Comparison of ENCODE assay signal across 25 mouse cellular contexts in the genomic region with DNA sequence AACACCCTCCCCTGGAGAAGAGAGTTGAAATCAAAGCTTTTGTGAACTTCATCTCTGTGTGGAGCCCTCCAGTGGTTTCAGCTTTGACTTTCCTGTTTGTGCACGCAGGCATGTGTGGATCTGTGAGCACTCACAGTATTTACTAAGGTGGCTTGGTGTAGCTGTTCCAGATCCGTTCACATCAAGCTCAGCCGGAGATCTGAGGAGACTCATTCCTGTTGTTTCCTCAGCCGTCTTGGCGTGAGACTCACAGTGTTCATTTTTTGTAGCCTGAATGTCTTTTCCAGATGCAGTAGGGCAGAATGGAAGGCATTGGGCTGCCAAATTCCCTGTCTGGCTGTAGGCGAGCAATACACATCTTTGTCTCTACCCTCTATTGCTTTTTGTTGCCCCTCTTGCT.
DNase-seq lines count a peak whose midpoint lies in the region; ATAC-seq and TF ChIP-seq lines count a peak whose summit lies in the region.
"Had no signal": no experiment of that assay in that cellular context is flagged by ENCODE, and none has a peak within 500 bp of the region (broad histone marks: within the 10 kb centered on the region; RNA-seq: fewer than 3 reads in every experiment).

No protein-coding gene starts in this region.

- no peak overlapping the region for H3K9ac ChIP-seq in midbrain, postnatal 0 days (replicated peaks; ENCODE audit: low read length, poor library complexity, severe bottlenecking)
- H3K9ac ChIP-seq in midbrain, embryonic 13.5 days (replicated peaks), result no peak overlapping the region
- no peak overlapping the region for H3K9ac ChIP-seq in intestine, postnatal 0 days (ENCODE audit: low read depth, low read length)
- H3K9ac ChIP-seq: embryonic facial prominence, embryonic 15.5 days; forebrain, embryonic 12.5 days; forebrain, postnatal 0 days; heart, embryonic 15.5 days; hindbrain, embryonic 14.5 days; limb, embryonic 13.5 days; midbrain, embryonic 15.5 days had no signal

- 0 out of 2 replicates have a peak, but pooled peaks have one; percentile 3 for TF ChIP-seq CTCF in midbrain, postnatal 0 days (IDR thresholded peaks at IDR 0.05)
- no peak for TF ChIP-seq CTCF in intestine, postnatal 0 days (IDR thresholded peaks at IDR 0.05; ENCODE audit: low read depth)

- DNase-seq in heart, adult 11 months, result peak; percentile 97
- no peak for DNase-seq in heart, postnatal 10 days
- DNase-seq in kidney, adult 9 months, result peak; percentile 11
- DNase-seq in kidney, postnatal 36 days, result no peak
- DNase-seq in midbrain, postnatal 0 days (ENCODE audit: low spot score), result no peak
- DNase-seq in adrenal gland, postnatal 25 days, result no peak
- DNase-seq: cerebellum, adult 8-10 months; cerebellum, postnatal 25 days; forebrain, postnatal 0 days; kidney, adult 18-20 months; kidney, postnatal 4 days; right cerebral cortex, postnatal 25 days; spleen, adult 18-20 months; thymus, adult 18-20 months; thymus, postnatal 25 days had no signal

- H3K4me2 ChIP-seq in midbrain, postnatal 0 days (ENCODE audit: low read depth, low read length, poor library complexity, severe bottlenecking), result no peak overlapping the region
- H3K4me2 ChIP-seq in midbrain, embryonic 13.5 days (replicated peaks), result no peak overlapping the region
- no peak overlapping the region for H3K4me2 ChIP-seq in intestine, postnatal 0 days (replicated peaks; ENCODE audit: low read depth)
- H3K4me2 ChIP-seq: embryonic facial prominence, embryonic 15.5 days; forebrain, embryonic 12.5 days; heart, embryonic 15.5 days; hindbrain, embryonic 14.5 days; limb, embryonic 13.5 days; liver, embryonic 11.5 days; midbrain, embryonic 15.5 days had no signal

- 85% methylated on average over 6 of the region's 6 CpGs for whole genome bisulfite sequencing in midbrain, postnatal 0 days
- WGBS in midbrain, embryonic 13.5 days, result 92% methylated on average over 6 of the region's 6 CpGs
- 85% methylated on average over 6 of the region's 6 CpGs for WGBS in intestine, postnatal 0 days

- no peak overlapping the region for H3K27ac ChIP-seq in midbrain, postnatal 0 days (ENCODE audit: low read depth, low read length)
- no peak overlapping the region for H3K27ac ChIP-seq in midbrain, embryonic 13.5 days
- H3K27ac ChIP-seq in intestine, postnatal 0 days (ENCODE audit: low read depth, low read length), result no peak overlapping the region
- H3K27ac ChIP-seq: embryonic facial prominence, embryonic 10.5 days; embryonic facial prominence, embryonic 15.5 days; forebrain, embryonic 12.5 days; heart, embryonic 15.5 days; hindbrain, embryonic 14.5 days; limb, embryonic 13.5 days; midbrain, embryonic 15.5 days had no signal

- ATAC-seq in midbrain, postnatal 0 days (ENCODE audit: low FRiP score), result no peak
- no peak for ATAC-seq in midbrain, embryonic 13.5 days
- no peak for ATAC-seq in intestine, postnatal 0 days
- ATAC-seq: forebrain, postnatal 0 days; midbrain, embryonic 15.5 days had no signal

- no peak overlapping the region for H3K4me3 ChIP-seq in midbrain, postnatal 0 days (ENCODE audit: low read depth, low read length)
- H3K4me3 ChIP-seq in midbrain, embryonic 13.5 days (replicated peaks), result no peak overlapping the region
- H3K4me3 ChIP-seq in intestine, postnatal 0 days (ENCODE audit: low read depth, low read length), result no peak overlapping the region
- H3K4me3 ChIP-seq: embryonic facial prominence, embryonic 10.5 days; embryonic facial prominence, embryonic 15.5 days; forebrain, embryonic 12.5 days; heart, embryonic 15.5 days; limb, embryonic 13.5 days; midbrain, embryonic 15.5 days had no signal

- H3K36me3 ChIP-seq in midbrain, postnatal 0 days (ENCODE audit: insufficient read depth, low read length), result no peaks in the 10 kb centered on the region
- H3K36me3 ChIP-seq in midbrain, embryonic 13.5 days, result no peaks in the 10 kb centered on the region
- H3K36me3 ChIP-seq in intestine, postnatal 0 days (ENCODE audit: control insufficient read depth, insufficient read depth), result no peaks in the 10 kb centered on the region
- H3K36me3 ChIP-seq: embryonic facial prominence, embryonic 10.5 days; embryonic facial prominence, embryonic 15.5 days; forebrain, embryonic 12.5 days; heart, embryonic 15.5 days; limb, embryonic 13.5 days; midbrain, embryonic 15.5 days had no signal

- H3K27me3 ChIP-seq in midbrain, postnatal 0 days (ENCODE audit: insufficient read depth, low read length), result no peaks in the 10 kb centered on the region
- no peaks in the 10 kb centered on the region for H3K27me3 ChIP-seq in midbrain, embryonic 13.5 days
- no peaks in the 10 kb centered on the region for H3K27me3 ChIP-seq in intestine, postnatal 0 days (replicated peaks; ENCODE audit: control insufficient read depth, insufficient read depth, low read length)
- H3K27me3 ChIP-seq: embryonic facial prominence, embryonic 15.5 days; forebrain, embryonic 12.5 days; heart, embryonic 15.5 days; limb, embryonic 13.5 days; midbrain, embryonic 15.5 days had no signal

- no peaks in the 10 kb centered on the region for H3K4me1 ChIP-seq in midbrain, postnatal 0 days (ENCODE audit: insufficient read depth, low read length)
- no peaks in the 10 kb centered on the region for H3K4me1 ChIP-seq in midbrain, embryonic 13.5 days (replicated peaks)
- no peaks in the 10 kb centered on the region for H3K4me1 ChIP-seq in intestine, postnatal 0 days (replicated peaks; ENCODE audit: control insufficient read depth, insufficient read depth, low read length)
- H3K4me1 ChIP-seq: embryonic facial prominence, embryonic 10.5 days; embryonic facial prominence, embryonic 15.5 days; forebrain, embryonic 12.5 days; heart, embryonic 15.5 days; midbrain, embryonic 15.5 days had no signal

- no peaks in the 10 kb centered on the region for H3K9me3 ChIP-seq in midbrain, postnatal 0 days (ENCODE audit: low read length)
- H3K9me3 ChIP-seq in midbrain, embryonic 13.5 days, result no peaks in the 10 kb centered on the region
- H3K9me3 ChIP-seq in intestine, postnatal 0 days (ENCODE audit: control insufficient read depth), result no peaks in the 10 kb centered on the region
- H3K9me3 ChIP-seq: embryonic facial prominence, embryonic 10.5 days; embryonic facial prominence, embryonic 15.5 days; forebrain, embryonic 12.5 days; heart, embryonic 15.5 days; limb, embryonic 13.5 days; midbrain, embryonic 15.5 days had no signal

- intact Hi-C loops in heart, postnatal 10 days (cut with DNase I), result no loop called here

Comparison
In these comparisons a context has a peak if more than half of its experiments do, and no peak if none do; other contexts are left out.
1. DNase-seq: peak in heart, adult 11 months (single experiment) and kidney, adult 9 months (single experiment); none in heart, postnatal 10 days (0 of 2), kidney, postnatal 36 days (0 of 2), midbrain, postnatal 0 days (single experiment) and adrenal gland, postnatal 25 days (single experiment).